Mouse (Mus musculus) frontal cortex, adult 2 months (tissue): ENCODE data around the gene Lingo1. TPM values are rescaled to one million over a fixed set of nuclear protein-coding genes. Genes with fewer than 3 reads are reported as not detected.
A peak's percentile ranks its signal among the peaks of the same experiment; 100 is the strongest.

ENCODE experiments used
- DNase-seq, 2 experiments: peaks; one replicate each; pipeline ENCODE4 v3.0.0; 2022; ENCODE audit warnings: low spot score in 1 of 2; ENCODE audit errors: extremely low spot score in 1 of 2
- polyA plus RNA-seq: library from polyadenylated mRNA; depleted of rRNA; stranded (reverse); fragments of >200 nt; gene quantifications from 2 replicates; pipeline ENCODE4 v1.2.3, GENCODE M21; 2012

Gene Lingo1
- polyA plus RNA-seq, 1 experiment = 299 TPM

- DNase-seq = no peak
Measured at GRCm38 (mm10) chr9:56636766-56637402, 159.4 kb downstream of the Lingo1 start.

DNA sequence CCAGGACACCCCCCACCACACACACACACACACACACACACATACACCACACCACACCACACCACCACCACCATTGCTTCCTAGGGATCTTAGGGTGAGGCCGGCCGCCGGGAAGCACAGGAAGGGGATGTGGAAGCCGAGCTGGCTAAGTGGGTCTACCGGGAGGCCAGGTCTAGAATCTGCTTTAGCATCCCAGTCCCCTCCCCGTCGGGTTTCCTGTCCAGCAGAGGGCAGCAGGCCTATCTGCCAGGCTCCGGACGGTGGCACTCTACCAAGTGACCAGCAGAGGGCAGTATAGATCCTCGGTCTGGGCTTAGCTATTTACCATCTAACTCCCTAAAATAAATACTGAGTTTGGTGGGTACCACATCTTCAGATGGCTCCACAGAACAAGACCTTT lies 160.1 kb downstream of the Lingo1 start:
- peak; percentile 86 to 97 for DNase-seq

DNA sequence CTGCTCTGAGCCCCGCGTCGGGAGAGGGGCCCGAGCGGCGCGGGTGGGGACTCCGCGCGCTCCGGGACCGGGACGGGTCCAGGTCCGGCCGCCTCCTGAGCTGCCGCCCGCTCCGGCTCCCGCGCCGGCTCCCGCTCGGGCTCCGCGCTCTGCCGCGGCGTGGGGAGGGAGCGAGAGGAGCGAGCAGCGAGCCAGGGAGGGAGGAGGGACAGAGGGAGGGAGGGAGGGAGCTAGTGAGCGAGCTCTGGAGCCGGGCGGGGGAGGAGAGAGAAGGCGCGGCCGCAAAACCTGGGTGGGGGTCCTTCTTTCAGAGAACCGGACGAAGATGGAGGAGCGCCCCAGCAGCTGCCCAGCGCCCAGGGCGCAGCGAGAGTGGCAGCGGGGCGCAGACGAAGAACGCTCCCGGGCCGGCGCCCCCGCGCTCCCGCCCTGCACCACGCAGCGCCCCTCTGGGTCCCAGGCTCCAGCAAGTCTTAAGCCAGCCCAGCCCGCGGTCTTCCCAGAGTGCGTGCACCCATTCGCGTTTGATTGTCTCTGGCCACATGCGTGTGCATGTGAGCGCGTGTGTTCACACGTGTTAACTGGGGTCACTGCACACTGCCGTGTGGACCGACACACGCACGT lies 160.7 kb downstream of the Lingo1 start:
- DNase-seq = peak in 1 of 2 experiments; percentile 57

- peak in 1 of 2 experiments; percentile 54 for DNase-seq
Measured at GRCm38 (mm10) chr9:56635121-56635497, 161.2 kb downstream of the Lingo1 start.

DNA sequence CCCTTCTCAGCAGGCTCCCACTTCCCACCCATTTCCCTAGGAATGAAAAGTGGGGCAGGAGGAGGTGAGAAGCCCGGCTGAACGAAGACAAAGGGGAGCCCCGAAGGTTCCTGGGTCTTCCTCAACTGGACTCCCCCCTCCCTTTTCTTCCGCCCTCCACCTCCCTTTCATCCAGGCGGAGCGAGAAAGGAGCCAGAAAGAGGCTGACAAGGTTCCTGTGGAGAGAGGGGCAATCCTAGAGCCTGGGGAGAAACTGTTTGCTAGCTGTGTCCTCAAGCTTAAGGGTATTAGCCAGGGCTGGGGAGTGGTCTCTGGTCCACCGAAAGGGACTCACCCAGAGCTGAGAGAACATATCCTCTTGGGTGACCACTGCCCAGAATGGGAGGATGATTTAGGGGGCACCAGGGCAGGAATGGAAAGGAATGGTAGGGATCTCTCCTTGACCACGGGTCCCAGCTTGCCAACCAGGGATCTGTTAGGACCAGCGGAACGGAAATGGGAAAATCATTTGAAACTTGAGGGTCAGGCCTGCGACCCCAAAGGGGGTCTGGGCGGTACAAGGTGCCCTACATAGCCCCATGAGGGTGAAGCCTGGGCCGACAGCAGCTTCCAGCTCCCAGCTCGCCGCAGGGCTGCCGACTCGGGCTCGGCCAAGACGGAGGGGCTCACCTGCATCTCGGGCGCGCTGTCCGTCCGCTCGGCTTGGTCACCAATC lies 161.7 kb downstream of the Lingo1 start:
- DNase-seq = no peak

DNA sequence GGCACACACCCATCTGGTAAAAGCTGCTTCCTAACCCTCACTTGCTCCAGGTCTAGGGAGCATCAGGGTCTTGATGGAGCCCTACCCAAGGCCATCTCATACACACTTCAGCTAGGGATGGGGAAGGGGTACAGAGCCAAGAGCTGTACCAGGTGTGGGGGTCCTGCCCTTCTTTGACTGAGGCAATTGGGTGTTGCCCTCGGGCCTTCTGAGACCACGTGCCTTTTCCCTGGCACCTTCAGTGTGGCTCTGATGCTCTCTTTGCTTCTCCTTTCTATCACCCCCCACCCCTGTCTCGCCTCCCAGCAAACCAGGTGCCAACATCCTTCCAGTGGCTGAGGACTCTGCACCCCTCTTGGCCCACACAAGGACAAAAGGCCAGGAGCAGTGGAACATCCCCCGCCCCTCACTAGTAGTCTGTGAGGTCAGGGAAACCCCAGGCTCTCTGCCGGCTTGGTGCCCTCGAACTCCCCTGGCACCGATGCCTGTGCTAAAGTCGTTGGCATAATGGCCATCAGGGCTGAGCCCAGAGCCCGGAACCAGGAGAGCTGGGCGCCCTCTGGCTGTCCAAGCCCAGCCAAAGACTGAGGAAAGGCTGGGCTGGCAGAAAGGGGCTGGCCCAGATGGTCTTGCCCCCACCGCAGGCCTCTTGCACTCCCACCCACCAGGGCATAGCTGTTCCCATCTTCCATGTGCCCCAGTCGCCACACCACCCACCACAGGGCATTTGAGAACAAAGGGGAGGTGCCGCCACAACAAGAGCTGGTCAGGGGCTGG lies 162.6 kb downstream of the Lingo1 start:
- DNase-seq = peak in 1 of 2 experiments; percentile 47

- no peak for DNase-seq
Measured at GRCm38 (mm10) chr9:56630945-56631344, 165.3 kb downstream of the Lingo1 start.

DNA sequence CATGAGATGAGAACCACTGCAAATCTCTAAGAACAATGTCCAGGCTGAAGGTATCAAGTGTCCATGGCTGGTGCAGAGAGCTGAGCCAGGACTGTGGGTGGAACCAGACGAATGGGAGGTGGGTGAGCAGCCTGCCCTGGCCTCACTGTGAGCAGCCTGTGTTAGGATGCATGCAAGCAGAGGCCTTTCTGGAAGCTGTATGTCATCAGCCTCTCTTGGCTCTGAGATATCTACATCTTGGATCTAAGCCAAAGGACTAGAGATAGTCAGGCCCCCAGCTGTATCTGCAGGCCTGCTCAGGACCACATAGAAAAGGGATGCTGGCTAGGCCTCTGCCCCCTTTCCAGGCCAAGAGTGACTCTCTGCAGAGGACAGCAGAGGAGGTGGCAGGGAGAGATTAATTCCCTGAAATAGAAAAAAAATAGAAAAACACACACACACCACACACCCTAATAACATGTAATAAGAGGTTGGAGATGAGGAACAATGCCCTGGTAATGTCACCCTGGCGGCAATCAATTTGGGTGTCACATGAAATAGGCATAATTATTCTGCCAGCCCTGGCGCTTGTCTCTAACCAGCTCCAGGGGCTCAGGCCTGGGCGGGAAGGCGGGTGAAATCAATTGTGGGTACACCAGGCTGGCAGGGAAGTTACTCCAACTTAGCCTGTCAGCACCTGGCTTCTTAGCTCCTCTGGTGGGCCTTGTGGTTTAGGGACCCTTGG lies 166.4 kb downstream of the Lingo1 start:
- no peak for DNase-seq

- peak in 1 of 2 experiments; percentile 61 for DNase-seq
Measured at GRCm38 (mm10) chr9:56627295-56627694, 169.0 kb downstream of the Lingo1 start.

DNA sequence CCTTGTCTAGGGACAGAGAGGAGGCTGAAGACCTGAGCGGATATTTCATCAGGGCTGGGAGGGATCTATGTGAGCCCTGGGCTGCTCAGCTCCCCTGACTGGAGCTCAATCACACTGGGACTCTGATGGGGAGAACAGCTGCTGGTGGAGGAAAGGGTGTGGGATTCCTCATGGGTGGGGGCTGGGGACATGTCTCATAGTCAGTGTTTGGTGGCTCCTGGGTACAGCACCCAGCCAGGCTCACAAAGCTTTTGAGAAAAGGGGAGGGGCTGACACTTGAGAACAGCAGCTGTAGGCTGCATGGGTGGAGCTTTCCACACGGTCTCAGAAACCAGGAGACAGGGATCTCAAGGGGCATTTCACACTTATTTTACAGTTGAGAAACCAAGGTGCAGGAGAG lies 171.3 kb downstream of the Lingo1 start:
- DNase-seq = no peak

GRCm38 (mm10) chr9:56623361-56623760 lies 172.9 kb downstream of the Lingo1 start:
- no peak for DNase-seq

DNA sequence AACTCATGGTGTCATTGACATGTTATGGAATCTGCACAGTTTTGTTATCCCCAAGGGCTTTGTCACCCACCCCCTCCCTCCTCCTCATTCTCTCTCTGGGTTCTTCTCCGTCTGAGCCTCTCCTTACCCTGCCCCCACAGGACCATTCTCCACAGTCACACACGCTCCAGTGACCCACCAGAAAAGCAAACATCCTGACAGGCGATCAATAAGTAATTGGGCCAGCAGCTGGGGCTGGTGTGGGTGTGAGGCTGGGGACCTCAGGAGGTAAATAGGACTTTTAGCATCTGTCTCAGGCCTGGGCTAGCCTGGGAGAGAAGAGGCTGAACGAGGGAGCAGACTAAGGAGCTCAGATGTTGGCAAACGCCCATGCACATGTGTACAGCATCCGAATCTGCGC lies 173.5 kb downstream of the Lingo1 start:
- no peak for DNase-seq

- no peak for DNase-seq
Measured at GRCm38 (mm10) chr9:56620512-56621371, 175.5 kb downstream of the Lingo1 start.

- no peak for DNase-seq
Measured at GRCm38 (mm10) chr9:56619715-56620114, 176.6 kb downstream of the Lingo1 start.

DNA sequence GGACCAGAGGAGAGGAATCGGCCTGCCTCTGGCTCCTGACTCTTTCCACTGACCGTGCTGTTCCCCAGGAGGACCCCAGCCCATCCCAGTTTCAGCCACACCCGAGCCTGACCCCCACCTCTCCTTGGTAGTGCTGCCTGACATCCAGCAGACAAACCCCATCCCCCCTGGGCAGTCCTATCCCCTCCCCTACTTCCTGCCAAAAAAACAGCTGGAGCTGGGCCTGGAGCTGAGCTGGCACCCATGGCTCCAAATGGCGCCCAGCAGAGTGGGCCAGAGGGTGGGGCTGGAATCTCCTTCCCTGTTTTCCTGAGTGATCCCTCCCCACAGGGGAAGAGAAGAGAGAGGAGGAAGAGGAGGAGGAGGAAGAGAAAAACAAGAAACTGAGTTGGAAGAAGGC lies 177.6 kb downstream of the Lingo1 start:
- no peak for DNase-seq

GRCm38 (mm10) chr9:56616061-56616460 lies 180.2 kb downstream of the Lingo1 start:
- no peak for DNase-seq

- no peak for DNase-seq
Measured at GRCm38 (mm10) chr9:56612798-56613183, 183.5 kb downstream of the Lingo1 start.

GRCm38 (mm10) chr9:56611912-56612797 lies 184.1 kb downstream of the Lingo1 start:
- DNase-seq = no peak

DNA sequence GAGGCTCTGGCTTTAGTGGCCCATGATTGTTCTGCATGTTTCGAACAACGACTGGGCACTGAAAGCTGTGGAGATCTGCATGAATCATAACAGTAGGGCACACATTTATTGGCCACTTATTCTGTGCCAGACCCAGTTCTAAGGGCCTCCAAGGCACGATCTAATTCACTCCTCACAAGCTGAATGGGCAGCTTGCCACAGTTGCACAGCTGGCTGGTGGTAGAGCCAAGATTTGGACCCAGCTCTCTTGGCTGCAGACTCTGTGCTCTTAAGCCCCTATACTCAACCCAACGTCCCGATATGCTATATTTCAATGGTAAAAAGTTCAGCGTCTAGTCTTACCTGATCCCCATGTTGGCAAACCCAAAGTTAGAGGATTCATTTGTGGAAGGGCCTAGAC lies 185.3 kb downstream of the Lingo1 start:
- DNase-seq = no peak
